Mouse (Mus musculus) lung, embryonic 15.5 days (tissue): ENCODE measurements at regions not wholly inside any gene's neighbourhood (a gene's known extent, or its start where the extent isn't known, plus 50 kb on each side); places are given as distances from the start of the nearest gene placed in this dataset.
A peak's percentile ranks its signal among the peaks of the same experiment; 100 is the strongest.

Experiments used
- ATAC-seq: fragments of 200-750 bp; cut with Nextera tagmentation; 2 replicates; pipeline ENCODE4 v1.8.0; 2017; ENCODE audit warnings: moderate number of reproducible peaks, borderline replicate concordance; ENCODE audit not compliant: low FRiP score, low TSS enrichment; ENCODE audit errors: extremely low read depth
- H3K27ac ChIP-seq: fragments of 300-500 bp; sonication (generic); 2 replicates; pipeline ENCODE4 v1.5.1; 2015; ENCODE audit warnings: moderate library complexity, mild to moderate bottlenecking, inconsistent platforms
- H3K27me3 ChIP-seq: fragments of 300-500 bp; sonication (generic); 2 replicates; pipeline ENCODE4 v1.6.1; 2015; ENCODE audit warnings: inconsistent platforms
- H3K36me3 ChIP-seq: fragments of 300-500 bp; sonication (generic); 2 replicates; pipeline ENCODE4 v1.6.1; 2015; ENCODE audit warnings: inconsistent platforms
- H3K4me1 ChIP-seq: fragments of 300-500 bp; sonication (generic); 2 replicates; pipeline ENCODE4 v1.6.1; 2015; ENCODE audit warnings: inconsistent platforms
- H3K4me2 ChIP-seq: fragments of 300-500 bp; sonication (generic); 2 replicates; pipeline ENCODE4 v1.6.1; 2015; ENCODE audit warnings: inconsistent platforms, mild to moderate bottlenecking, moderate library complexity
- H3K4me3 ChIP-seq: fragments of 300-500 bp; sonication (generic); 2 replicates; pipeline ENCODE4 v1.5.1; 2015; ENCODE audit warnings: mild to moderate bottlenecking, inconsistent platforms
- H3K9ac ChIP-seq: fragments of 300-500 bp; sonication (generic); 2 replicates; pipeline ENCODE4 v1.6.1; 2015; ENCODE audit warnings: inconsistent platforms
- H3K9me3 ChIP-seq: fragments of 300-500 bp; sonication (generic); 2 replicates; pipeline ENCODE4 v1.6.1; 2016; ENCODE audit warnings: inconsistent platforms
- WGBS: fragments of 180-500 bp; shearing (Covaris S2); methylation state at CpG from one replicate; pipeline ENCODE4 v1.1.7; 2015; 5-methylcytosine and 5-hydroxymethylcytosine counted together

DNA sequence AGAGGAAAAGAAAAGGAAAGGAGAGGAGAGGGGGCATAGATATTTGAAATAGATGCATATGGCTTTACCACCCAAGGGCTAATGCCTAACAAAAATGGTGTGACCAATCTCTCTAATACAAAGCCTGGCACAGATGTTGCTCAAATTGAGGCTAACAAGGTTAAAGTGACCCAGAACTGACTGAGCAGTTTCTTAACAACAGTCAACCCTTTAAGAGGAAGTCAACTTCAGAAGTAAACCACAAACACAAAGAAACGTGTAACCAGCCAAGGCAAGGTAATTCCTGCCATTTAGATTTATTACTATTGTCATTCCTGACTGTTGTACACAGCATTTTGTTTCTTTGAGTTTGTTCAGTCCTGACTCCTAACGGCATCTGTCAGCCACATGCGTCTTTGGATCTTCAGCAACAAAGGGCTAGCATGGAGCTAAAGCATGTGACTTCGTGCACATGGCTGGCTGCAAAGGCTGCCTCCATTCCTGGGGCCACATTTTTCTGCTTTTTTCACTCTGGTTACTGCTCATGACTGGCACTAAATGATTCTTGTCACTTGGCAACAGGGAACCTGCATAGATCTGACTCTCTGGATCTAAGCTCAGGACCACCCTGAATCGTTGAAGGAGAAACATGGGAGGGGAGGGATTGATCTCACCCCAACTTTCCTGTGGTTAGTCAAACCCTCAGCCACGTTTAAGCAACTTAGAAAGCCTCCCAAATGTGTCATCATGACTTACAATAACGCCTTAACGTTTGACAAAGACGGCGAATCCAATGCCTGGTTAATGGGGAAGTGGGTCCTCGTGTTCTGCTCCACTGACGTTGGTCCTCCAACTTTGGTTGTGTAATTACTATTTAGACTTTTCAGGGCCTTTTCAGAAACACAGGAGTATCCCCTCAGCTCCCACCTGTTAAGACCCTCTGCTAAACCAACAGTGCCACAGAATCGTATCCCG lies 115.3 kb upstream of the Thbs1 start:
- H3K27me3 ChIP-seq: no peaks in the 10 kb centered on the region
- H3K4me2 ChIP-seq: no peak overlapping the region
- 79% methylated on average over 14 of the region's 14 CpGs for WGBS
- H3K4me1 ChIP-seq: no peaks in the 10 kb centered on the region
- H3K9ac ChIP-seq: no peak overlapping the region
- no peaks in the 10 kb centered on the region for H3K36me3 ChIP-seq
- no peak for ATAC-seq
- no peak overlapping the region for H3K4me3 ChIP-seq
- no peak overlapping the region for H3K27ac ChIP-seq
- no peaks in the 10 kb centered on the region for H3K9me3 ChIP-seq

DNA sequence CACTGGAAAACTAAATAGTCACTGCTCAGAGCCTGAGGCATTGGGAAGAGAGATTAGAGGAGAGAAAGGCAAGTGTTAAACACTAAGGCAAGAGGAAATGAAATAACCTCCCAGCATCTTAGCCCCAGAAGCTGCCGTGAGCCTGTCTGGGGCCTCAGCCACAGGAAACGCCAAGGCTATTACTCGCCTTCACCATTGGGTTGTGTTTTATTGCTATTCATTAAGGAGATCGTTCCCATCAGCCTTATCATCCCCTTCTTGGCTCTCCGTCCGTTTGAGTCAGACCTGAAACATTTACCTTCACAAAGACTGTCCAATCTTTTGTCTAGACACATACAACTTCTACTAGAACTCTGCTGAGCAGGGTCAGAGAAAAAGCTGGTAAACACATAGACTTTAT lies 112.0 kb upstream of the Thbs1 start:
- WGBS: 17% methylated on average over 6 of the region's 6 CpGs
- no peak for ATAC-seq
- no peak overlapping the region for H3K27ac ChIP-seq
- no peaks in the 10 kb centered on the region for H3K4me1 ChIP-seq
- no peaks in the 10 kb centered on the region for H3K36me3 ChIP-seq
- no peak overlapping the region for H3K9ac ChIP-seq
- H3K27me3 ChIP-seq: no peaks in the 10 kb centered on the region
- H3K4me2 ChIP-seq: no peak overlapping the region
- H3K9me3 ChIP-seq: no peaks in the 10 kb centered on the region; the same call in 1 of the 2 replicates
- no peak overlapping the region for H3K4me3 ChIP-seq

DNA sequence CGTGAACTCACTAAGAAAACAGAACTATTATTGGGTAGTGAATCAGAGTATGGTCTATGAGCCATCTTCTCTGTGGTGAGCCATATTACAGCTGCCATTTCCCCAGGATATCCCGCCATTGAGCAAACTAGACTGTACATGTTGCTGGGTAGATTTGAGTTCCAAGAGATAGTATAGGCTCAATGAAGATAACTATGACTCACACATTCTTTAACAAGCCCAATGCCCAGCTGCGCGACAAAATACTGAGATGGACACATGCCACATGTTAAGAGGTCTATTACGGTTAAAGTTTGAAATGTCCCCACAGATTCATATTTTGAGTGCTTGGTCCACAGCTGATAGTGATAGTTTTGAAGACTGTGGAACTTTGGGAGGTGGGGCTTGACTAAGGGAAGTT lies 107.5 kb upstream of the Thbs1 start:
- Histone ChIP-seq H3K9me3 (no peaks in the 10 kb centered on the region; the same call in 1 of the 2 replicates), H3K9ac (no peak overlapping the region), H3K27me3 (no peaks in the 10 kb centered on the region), H3K36me3 (no peaks in the 10 kb centered on the region), H3K27ac (no peak overlapping the region), H3K4me1 (peaks cover 16% of the 10 kb centered on the region), H3K4me3 (no peak overlapping the region), H3K4me2 (no peak overlapping the region)
- WGBS: 90% methylated on average over 5 of the region's 5 CpGs
- ATAC-seq: no peak

DNA sequence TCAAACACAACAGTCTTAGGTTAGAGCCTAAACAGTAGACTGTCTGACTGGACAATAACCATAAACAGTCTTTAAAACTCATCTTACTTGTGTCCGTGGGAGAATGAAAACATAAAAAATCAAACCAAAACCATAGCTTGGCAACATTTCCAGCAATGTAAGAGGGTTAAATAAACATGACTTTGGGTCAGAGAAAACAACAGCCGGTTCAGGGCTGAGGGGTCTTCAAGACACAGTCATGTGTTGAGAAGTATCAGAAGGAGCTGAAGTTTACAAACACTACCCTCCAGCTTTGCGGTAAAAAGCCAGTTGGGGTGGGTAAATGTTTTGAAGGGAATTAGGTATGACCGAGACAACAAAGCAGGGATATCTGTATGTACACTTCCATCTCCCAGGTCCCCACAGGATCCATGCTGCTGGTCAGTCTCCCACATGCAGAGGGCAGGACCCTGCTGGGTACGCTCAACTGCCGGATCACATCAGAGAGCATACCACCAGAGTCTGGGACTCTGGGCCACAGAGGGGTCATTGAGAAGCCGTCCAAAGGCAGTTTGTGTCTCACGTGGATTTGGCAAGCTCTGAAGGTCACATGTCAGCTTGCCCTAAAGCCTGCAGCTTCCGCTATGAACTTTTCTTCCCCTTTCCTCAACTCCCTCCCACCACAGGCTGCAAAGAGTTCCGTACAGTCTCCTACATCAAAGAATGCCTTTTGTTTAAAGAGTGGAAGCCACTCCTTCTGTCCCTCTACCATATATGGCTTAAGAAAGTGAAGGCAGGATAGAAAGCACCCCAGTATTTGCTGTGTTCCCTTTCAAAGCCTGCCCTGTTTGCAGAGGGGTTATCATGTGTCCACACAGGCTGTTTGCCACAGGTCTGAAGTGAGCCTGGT lies 103.9 kb upstream of the Thbs1 start:
- ATAC-seq: peak; percentile 90
- H3K4me2 ChIP-seq: peak overlapping the region; percentile 39
- 10% methylated on average over 10 of the region's 10 CpGs for WGBS
- no peaks in the 10 kb centered on the region for H3K9me3 ChIP-seq
- H3K4me1 ChIP-seq: peaks cover 16% of the 10 kb centered on the region
- no peak overlapping the region for H3K9ac ChIP-seq
- no peak overlapping the region for H3K4me3 ChIP-seq
- no peaks in the 10 kb centered on the region for H3K27me3 ChIP-seq
- H3K27ac ChIP-seq: peak overlapping the region; percentile 93
- no peaks in the 10 kb centered on the region for H3K36me3 ChIP-seq

DNA sequence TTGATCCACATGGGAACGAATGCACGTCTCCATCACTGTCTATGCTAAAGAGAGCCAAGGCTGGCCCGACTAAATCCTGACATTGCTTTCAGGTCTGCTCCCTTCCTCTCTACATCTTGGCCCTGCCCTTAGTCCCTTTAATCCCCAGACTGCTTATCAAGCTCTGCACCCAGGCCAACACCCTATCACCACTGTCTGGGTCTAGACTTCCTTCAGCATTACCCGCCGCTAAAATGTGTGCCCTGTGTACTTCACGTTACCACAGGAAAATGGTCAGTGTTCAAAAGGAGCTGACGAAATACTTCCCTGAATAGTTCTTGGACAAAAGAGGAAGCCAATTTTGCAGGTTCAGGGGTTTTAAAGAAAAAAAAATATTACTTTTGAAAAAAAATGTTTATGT lies 100.0 kb upstream of the Thbs1 start:
- Histone ChIP-seq H3K4me3 (no peak overlapping the region), H3K9ac (no peak overlapping the region), H3K9me3 (no peaks in the 10 kb centered on the region), H3K4me1 (peaks cover 16% of the 10 kb centered on the region), H3K27ac (no peak overlapping the region), H3K27me3 (no peaks in the 10 kb centered on the region), H3K4me2 (no peak overlapping the region), H3K36me3 (no peaks in the 10 kb centered on the region)
- 83% methylated on average over 7 of the region's 7 CpGs for WGBS
- ATAC-seq: no peak

DNA sequence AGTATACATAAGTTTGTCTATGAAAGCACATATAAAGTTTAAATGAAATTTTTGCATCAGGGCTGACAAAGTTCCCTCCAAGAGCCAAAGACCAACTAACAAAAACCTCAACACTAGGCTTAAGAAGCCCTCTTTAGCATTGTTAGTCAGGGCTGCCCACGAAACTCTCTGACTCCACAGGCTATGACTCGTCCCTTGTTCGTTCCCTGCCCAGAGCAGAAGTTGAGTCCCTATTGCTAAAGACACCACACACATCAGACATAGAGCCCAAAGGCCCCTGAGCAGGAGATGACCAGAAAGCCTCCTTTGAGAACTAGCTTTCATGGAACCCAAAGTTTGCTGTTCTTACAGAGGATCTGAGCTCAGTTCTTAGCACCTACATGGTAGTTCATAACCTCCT lies 99.5 kb upstream of the Thbs1 start:
- WGBS: 78% methylated on average over 3 of the region's 3 CpGs
- Histone ChIP-seq H3K4me3 (no peak overlapping the region), H3K4me2 (no peak overlapping the region), H3K27me3 (no peaks in the 10 kb centered on the region), H3K4me1 (peaks cover 14% of the 10 kb centered on the region), H3K27ac (no peak overlapping the region), H3K9ac (no peak overlapping the region), H3K36me3 (no peaks in the 10 kb centered on the region), H3K9me3 (no peaks in the 10 kb centered on the region)
- ATAC-seq: no peak

DNA sequence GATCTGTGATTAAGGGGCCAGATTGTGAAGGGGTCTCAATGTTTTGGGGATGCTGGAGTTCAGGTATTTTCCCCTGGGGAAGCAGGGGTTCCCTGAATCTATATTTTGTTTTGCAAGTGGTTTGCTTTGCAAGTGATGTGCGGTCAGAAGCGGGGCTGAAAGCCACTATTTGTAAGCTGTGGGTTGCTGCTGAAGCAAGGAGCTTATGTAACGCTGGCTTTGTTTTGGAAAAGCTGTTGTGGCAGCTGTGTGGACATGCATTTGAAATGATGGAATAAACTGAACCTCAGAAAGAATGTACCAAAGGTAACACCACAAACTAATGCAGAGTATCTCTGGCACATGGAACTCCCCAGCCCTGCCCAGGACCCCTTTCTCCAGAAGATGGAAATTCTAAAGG lies 98.5 kb upstream of the Thbs1 start:
- Histone ChIP-seq H3K9ac (no peak overlapping the region), H3K27me3 (no peaks in the 10 kb centered on the region), H3K4me3 (no peak overlapping the region), H3K36me3 (no peaks in the 10 kb centered on the region), H3K27ac (0 out of 2 replicates have a peak overlapping the region, but pooled peaks have one; percentile 16), H3K4me2 (no peak overlapping the region), H3K4me1 (peaks cover 5% of the 10 kb centered on the region), H3K9me3 (no peaks in the 10 kb centered on the region)
- WGBS: 88% methylated on average over 3 of the region's 3 CpGs
- ATAC-seq: no peak

DNA sequence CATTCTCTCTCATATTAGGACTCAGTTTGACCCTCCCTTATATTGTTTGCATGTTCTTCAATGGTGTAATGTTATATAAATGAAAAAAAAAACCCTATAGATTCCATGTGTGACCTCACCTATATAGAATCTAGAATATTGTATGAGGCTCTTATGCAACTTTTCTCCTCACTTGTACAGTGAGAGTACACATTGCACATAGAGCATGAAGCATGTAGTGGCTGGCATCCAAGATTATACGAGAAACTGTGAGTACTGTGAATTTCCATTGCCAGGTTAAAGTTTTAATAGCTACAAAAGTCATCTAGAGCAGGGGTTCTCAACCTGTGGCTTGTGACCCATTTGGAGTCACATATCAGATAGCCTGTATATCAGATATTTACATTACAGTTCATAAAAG lies 96.5 kb upstream of the Thbs1 start:
- Histone ChIP-seq H3K27ac (no peak overlapping the region), H3K9me3 (no peaks in the 10 kb centered on the region), H3K4me3 (no peak overlapping the region), H3K4me2 (no peak overlapping the region), H3K27me3 (no peaks in the 10 kb centered on the region), H3K36me3 (no peaks in the 10 kb centered on the region), H3K9ac (no peak overlapping the region), H3K4me1 (no peaks in the 10 kb centered on the region)
- 38% methylated on average over 1 of the region's 1 CpGs for WGBS
- no peak for ATAC-seq

DNA sequence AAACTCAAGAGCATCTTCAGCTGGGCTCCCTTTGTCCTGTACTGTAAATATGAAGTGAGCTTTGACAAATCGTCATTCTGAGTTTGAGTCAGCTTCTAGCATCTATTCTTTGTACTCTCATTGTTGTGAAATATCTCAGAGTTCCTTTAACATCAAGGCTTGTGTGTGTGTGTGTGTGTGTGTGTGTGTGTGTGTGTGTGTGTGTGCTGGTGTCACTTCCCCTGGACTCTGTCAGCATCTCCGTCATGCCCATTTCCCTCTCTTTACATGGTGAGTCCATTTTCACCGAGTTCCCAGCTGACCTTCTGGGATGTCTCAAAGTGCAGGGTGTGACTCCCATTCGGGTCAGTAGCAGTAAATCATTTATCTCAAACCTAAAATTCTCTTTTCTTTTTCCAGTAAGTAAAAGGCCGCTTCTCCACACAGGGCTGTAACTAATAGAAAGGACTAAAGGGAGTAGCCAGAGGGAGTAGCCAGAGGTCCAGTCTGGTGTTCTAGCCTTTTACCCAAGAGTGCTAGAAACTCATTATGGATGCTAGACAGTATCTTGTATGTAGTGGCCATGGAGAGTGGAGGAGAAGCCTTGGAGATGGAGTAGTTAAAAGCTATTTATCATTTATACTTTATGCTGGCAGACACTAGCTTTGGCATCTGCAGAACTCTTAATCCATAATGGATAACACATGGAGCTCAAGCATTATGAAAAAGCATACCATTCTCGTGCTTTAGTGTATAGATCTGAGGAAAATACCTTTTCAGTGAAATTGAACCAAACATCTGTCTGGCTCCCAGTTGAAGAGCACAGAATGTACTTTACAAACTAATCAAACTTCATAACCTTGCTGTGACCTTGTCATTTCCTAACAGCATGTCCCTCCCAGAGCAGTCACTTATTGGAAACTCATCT lies 85.6 kb upstream of the Thbs1 start:
- no peak for ATAC-seq
- Histone ChIP-seq H3K27ac (no peak overlapping the region), H3K4me2 (no peak overlapping the region), H3K4me1 (peaks cover 18% of the 10 kb centered on the region), H3K4me3 (no peak overlapping the region), H3K9me3 (no peaks in the 10 kb centered on the region), H3K27me3 (no peaks in the 10 kb centered on the region), H3K36me3 (no peaks in the 10 kb centered on the region), H3K9ac (no peak overlapping the region)
- WGBS: 55% methylated on average over 6 of the region's 6 CpGs

DNA sequence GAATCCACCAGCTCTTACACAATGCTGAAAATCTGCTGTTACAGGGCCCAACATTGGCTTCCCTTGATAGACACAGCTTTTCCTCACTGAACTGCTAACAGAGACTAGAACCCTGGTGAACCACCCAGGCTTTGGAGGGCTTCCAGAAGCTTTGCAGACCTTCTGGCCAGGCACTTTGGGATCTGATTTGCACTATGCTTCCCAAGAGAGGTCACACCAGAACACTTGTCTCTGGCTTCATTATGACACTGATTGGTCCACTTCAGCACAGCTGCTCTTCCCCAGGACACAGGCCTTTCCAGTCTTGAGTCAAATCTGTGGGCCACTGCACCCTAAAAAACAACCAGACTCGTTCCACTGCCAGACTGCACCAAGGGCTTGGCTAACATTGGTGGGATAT lies 82.8 kb upstream of the Thbs1 start:
- H3K27ac ChIP-seq: peak overlapping the region; percentile 89
- H3K9ac ChIP-seq: no peak overlapping the region
- no peak overlapping the region for H3K4me2 ChIP-seq
- no peak overlapping the region for H3K4me3 ChIP-seq
- ATAC-seq: peak; percentile 13; the same call in 1 of the 2 replicates
- WGBS: 38% methylated on average over 1 of the region's 1 CpGs
- no peaks in the 10 kb centered on the region for H3K9me3 ChIP-seq
- H3K27me3 ChIP-seq: no peaks in the 10 kb centered on the region
- H3K4me1 ChIP-seq: peaks cover 24% of the 10 kb centered on the region
- no peaks in the 10 kb centered on the region for H3K36me3 ChIP-seq

DNA sequence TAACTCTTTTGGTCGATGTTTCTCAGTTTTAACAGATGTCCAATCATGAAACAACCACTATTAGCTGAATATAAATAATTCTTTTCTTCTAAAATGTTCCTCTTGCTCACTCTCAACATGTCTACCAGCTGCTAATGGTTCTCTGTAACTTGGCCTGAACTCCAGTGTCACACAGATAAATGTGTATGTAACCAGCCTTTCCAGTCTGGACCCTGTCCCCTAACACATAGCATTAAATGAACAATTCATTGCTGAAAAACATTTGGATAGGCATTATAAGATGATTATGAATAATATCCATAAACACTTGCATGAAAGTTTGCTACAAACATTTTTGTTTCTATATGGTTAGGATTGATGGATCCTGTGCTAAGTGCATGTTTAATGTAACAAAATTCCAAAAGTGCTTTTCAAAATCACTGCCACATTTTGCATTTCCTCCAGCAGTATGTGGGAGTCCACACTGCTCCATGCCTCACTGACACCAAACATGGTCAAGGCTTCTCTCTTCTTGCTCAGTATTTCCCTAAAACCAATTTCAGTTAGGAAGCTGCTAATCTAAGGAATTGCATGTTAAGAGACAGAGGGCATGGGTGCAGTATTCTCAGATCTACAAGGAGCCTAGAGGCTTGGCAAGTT lies 82.1 kb upstream of the Thbs1 start:
- ATAC-seq: peak; percentile 95
- Histone ChIP-seq H3K9ac (no peak overlapping the region), H3K9me3 (no peaks in the 10 kb centered on the region), H3K36me3 (no peaks in the 10 kb centered on the region), H3K4me3 (no peak overlapping the region), H3K27me3 (no peaks in the 10 kb centered on the region), H3K4me2 (no peak overlapping the region), H3K4me1 (peaks cover 24% of the 10 kb centered on the region), H3K27ac (peak overlapping the region; percentile 90)
- WGBS: 43% methylated on average over 1 of the region's 1 CpGs
